Mouse (Mus musculus) small intestine, adult 2 months (tissue): Measurements from ENCODE around the gene Cacna1e.

Source experiments
- CTCF ChIP-seq: fragments of 200-500 bp; IDR thresholded peaks from 2 replicates; pipeline ENCODE4 v1.5.1; 2012; ENCODE audit warnings: low read depth, mild to moderate bottlenecking, control low read depth, inconsistent platforms, low read length, moderate library complexity, mixed read lengths; ENCODE audit not compliant: insufficient replicate concordance, insufficient read length; ENCODE audit errors: extremely low read depth
- POLR2A ChIP-seq: fragments of 200-500 bp; IDR thresholded peaks from 2 replicates; pipeline ENCODE4 v1.6.1; 2012; ENCODE audit warnings: low read depth, mild to moderate bottlenecking, control low read depth, inconsistent platforms, low read length, moderate library complexity

- TF ChIP-seq POLR2A (no peak), CTCF (no peak)
Observed at GRCm38 (mm10) chr1:154819960-154820359, 64.3 kb downstream of the Cacna1e start.
